Comparison of ENCODE assay signal across 8 mouse cellular contexts in genomic region chr3:40893816-40894258, GRCm38 (mm10). TPM values are rescaled to one million over a fixed set of nuclear protein-coding genes. Genes with fewer than 3 reads are reported as not detected.
DNase-seq lines count a peak whose midpoint lies in the region; ATAC-seq lines count a peak whose summit lies in the region.
"Not testable (repeated sequence)": the region's sequence is repeated elsewhere in the genome, so short reads cannot be mapped to it uniquely, and the experiment has no call there.

No protein-coding gene starts in this region.

- peak overlapping the region; percentile 76 for H3K9ac ChIP-seq in hindbrain, embryonic 13.5 days

- ATAC-seq in hindbrain, embryonic 13.5 days (ENCODE audit: low FRiP score) = peak; percentile 100

- not testable (repeated sequence) for H3K27me3 ChIP-seq in hindbrain, embryonic 13.5 days

- peak overlapping the region; percentile 55 for H3K4me3 ChIP-seq in hindbrain, embryonic 13.5 days

- not testable (repeated sequence) for H3K36me3 ChIP-seq in hindbrain, embryonic 13.5 days

- not testable (repeated sequence) for H3K9me3 ChIP-seq in hindbrain, embryonic 13.5 days

- H3K27ac ChIP-seq in hindbrain, embryonic 13.5 days = peak overlapping the region; percentile 82

- peak overlapping the region; percentile 56 for H3K4me2 ChIP-seq in hindbrain, embryonic 13.5 days

- peaks cover 10% of the 10 kb centered on the region for H3K4me1 ChIP-seq in hindbrain, embryonic 13.5 days (replicated peaks)

- WGBS in hindbrain, embryonic 13.5 days = 0% methylated on average over 37 of the region's 38 CpGs

- peak; percentile 100 for DNase-seq in NIH3T3 (ENCODE audit: low read depth)
- peak; percentile 98 to 99 for DNase-seq in cerebellum, postnatal 10 days
- peak; percentile 94 to 99 for DNase-seq in frontal cortex, postnatal 14 days (ENCODE audit: low spot score in 2 of 2)
- peak; percentile 88 to 90 for DNase-seq in layer of hippocampus, postnatal 25 days (ENCODE audit: extremely low spot score in 1 of 2, low spot score in 1 of 2)
- DNase-seq in lung, postnatal 25 days (ENCODE audit: low spot score) = peak; percentile 98
- peak; percentile 100 for DNase-seq in retina, embryonic 14.5 days (ENCODE audit: low spot score)
- peak; percentile 98 for DNase-seq in thymus, postnatal 4 days

RNA-seq across cellular contexts. Expression of gene 1700034I23Rik, which starts 8.5 kb away (rescaled TPM):
- polyA plus RNA-seq in hindbrain, embryonic 13.5 days (2015; fragmentation: Nextera tagmentation; extraction: Ambion mirVana) = 0.35 and 0.41 TPM in 2 replicates
- total RNA-seq in layer of hippocampus, postnatal 25 days (2021) = under 1 TPM; 0.15 to 0.31 TPM

RNA-seq across cellular contexts. Expression of gene Abhd18, which starts 47.1 kb away (rescaled TPM):
- 15.5 and 17.5 TPM in 2 replicates for polyA plus RNA-seq in hindbrain, embryonic 13.5 days (2015; fragmentation: Nextera tagmentation; extraction: Ambion mirVana)
- 10 to 100 TPM; 12.2 to 14.6 TPM for total RNA-seq in layer of hippocampus, postnatal 25 days (2021)

RNA-seq across cellular contexts. Expression of gene Mfsd8, which starts 47.2 kb away (rescaled TPM):
- polyA plus RNA-seq in hindbrain, embryonic 13.5 days (2015; fragmentation: Nextera tagmentation; extraction: Ambion mirVana) = 12.5 and 13.0 TPM in 2 replicates
- 10 to 100 TPM; 19.5 to 20.1 TPM for total RNA-seq in layer of hippocampus, postnatal 25 days (2021)

RNA-seq across cellular contexts. Expression of gene Larp1b, which starts 55.8 kb away (rescaled TPM):
- 3.2 and 5.0 TPM in 2 replicates for polyA plus RNA-seq in hindbrain, embryonic 13.5 days (2015; fragmentation: Nextera tagmentation; extraction: Ambion mirVana)
- 10 to 100 TPM; 14.7 to 14.9 TPM for total RNA-seq in layer of hippocampus, postnatal 25 days (2021)

Comparison
In these comparisons a context has a peak if more than half of its experiments do, and no peak if none do; other contexts are left out.
1. Peak in every context shown above with its lines: DNase-seq, ATAC-seq, H3K4me3 ChIP-seq and H3K27ac ChIP-seq.